Mouse (Mus musculus): ENCODE results near the gene Scoc.
"Not testable (repeated sequence)": the region's sequence is repeated elsewhere in the genome, so short reads cannot be mapped to it uniquely, and the experiment has no call there.

Gene Scoc

GRCm38 (mm10) chr8:83458222-83458621 lies at the start of gene Scoc:
Gene Scoc, minus strand, starts transcription at chr8:83458391.
- in situ Hi-C loops (cut with MboI, MseI): no loop called here

- in situ Hi-C loops (cut with MboI, MseI): no loop called here
Measured at GRCm38 (mm10) chr8:83459606-83460005, 1.4 kb upstream of the Scoc start.

GRCm38 (mm10) chr8:83457121-83457520 lies 1.1 kb downstream of the Scoc start:
- in situ Hi-C loops (cut with MboI, MseI): no loop called here

GRCm38 (mm10) chr8:83451056-83451455 lies 7.1 kb downstream of the Scoc start:
- in situ Hi-C loops (cut with MboI, MseI): no loop called here

GRCm38 (mm10) chr8:83449960-83450359 lies 8.2 kb downstream of the Scoc start:
- in situ Hi-C loops (cut with MboI, MseI): no loop called here

- in situ Hi-C loops (cut with MboI, MseI): no loop called here
Measured at GRCm38 (mm10) chr8:83443052-83443400, 15.2 kb downstream of the Scoc start.

GRCm38 (mm10) chr8:83442243-83443051 lies 15.7 kb downstream of the Scoc start:
- in situ Hi-C loops (cut with MboI, MseI): no loop called here

GRCm38 (mm10) chr8:83441656-83442242 lies 16.4 kb downstream of the Scoc start:
- in situ Hi-C loops (cut with MboI, MseI): no loop called here

GRCm38 (mm10) chr8:83437077-83437476 lies 21.1 kb downstream of the Scoc start:
- in situ Hi-C loops (cut with MboI, MseI): no loop called here

GRCm38 (mm10) chr8:83429071-83429524 lies 29.1 kb downstream of the Scoc start:
- in situ Hi-C loops (cut with MboI, MseI): no loop called here

- in situ Hi-C loops (cut with MboI, MseI): not testable (repeated sequence)
Measured at GRCm38 (mm10) chr8:83428621-83429020, 29.6 kb downstream of the Scoc start.

GRCm38 (mm10) chr8:83426949-83427348 lies 31.2 kb downstream of the Scoc start:
- in situ Hi-C loops (cut with MboI, MseI): no loop called here

GRCm38 (mm10) chr8:83426104-83426759 lies 32.0 kb downstream of the Scoc start:
- in situ Hi-C loops (cut with MboI, MseI): no loop called here

- in situ Hi-C loops (cut with MboI, MseI): no loop called here
Measured at GRCm38 (mm10) chr8:83425202-83425601, 33.0 kb downstream of the Scoc start.

GRCm38 (mm10) chr8:83423032-83423825 lies 35.0 kb downstream of the Scoc start:
- in situ Hi-C loops (cut with MboI, MseI): no loop called here

- in situ Hi-C loops (cut with MboI, MseI): no loop called here
Measured at GRCm38 (mm10) chr8:83421354-83421753, 36.8 kb downstream of the Scoc start.

GRCm38 (mm10) chr8:83418805-83419516 lies 39.2 kb downstream of the Scoc start:
- in situ Hi-C loops (cut with MboI, MseI): loop anchor here (5.0 kb wide), 1 partner anchor 72 kb away; the partner anchor contains the start of gene Mgat4d

GRCm38 (mm10) chr8:83417970-83418369 lies 40.2 kb downstream of the Scoc start:
- in situ Hi-C loops (cut with MboI, MseI): loop anchor here (5.0 kb wide), 1 partner anchor 71 kb away; the partner anchor contains the start of gene Mgat4d

GRCm38 (mm10) chr8:83416878-83417277 lies 41.3 kb downstream of the Scoc start:
- in situ Hi-C loops (cut with MboI, MseI): loop anchor here (5.0 kb wide), 1 partner anchor 70 kb away; the partner anchor contains the start of gene Mgat4d

- in situ Hi-C loops (cut with MboI, MseI): no loop called here
Measured at GRCm38 (mm10) chr8:83408496-83408895, 49.7 kb downstream of the Scoc start.

GRCm38 (mm10) chr8:83406836-83407235 lies 51.4 kb downstream of the Scoc start:
- in situ Hi-C loops (cut with MboI, MseI): no loop called here
